Mouse (Mus musculus) urinary bladder, adult 18-20 months (tissue): Measurements from ENCODE around the gene Trarg1.
"Not testable (repeated sequence)": the region's sequence is repeated elsewhere in the genome, so short reads cannot be mapped to it uniquely, and the experiment has no call there.

Experiments
- DNase-seq, 2 experiments: peaks; one replicate each; pipeline ENCODE4 v3.0.0; 2022; ENCODE audit warnings: low spot score in 2 of 2, mixed read lengths in 2 of 2

Gene Trarg1

DNA sequence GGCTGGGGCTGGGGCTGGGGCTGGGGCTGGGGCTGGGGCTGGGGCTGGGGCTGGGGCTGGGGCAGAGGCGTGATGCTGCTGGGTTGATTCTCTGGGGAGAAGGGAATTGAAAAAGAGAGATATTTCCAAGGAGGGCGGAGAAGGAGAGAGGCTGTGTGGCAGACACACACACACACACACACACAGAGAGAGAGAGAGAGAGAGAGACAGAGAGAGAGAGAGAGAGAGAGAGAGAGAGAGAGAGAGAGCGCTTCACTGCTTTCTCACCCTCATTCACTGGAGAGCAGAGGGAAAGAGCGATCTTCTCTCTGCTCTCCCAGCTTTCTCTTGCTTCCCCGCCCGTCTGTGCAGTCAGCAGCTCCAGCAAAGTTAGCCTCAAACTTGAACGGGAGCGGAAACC, at the start of gene Trarg1:
Gene Trarg1, plus strand, starts transcription at position 301 of the 400 bp plus-strand sequence.
- not testable (repeated sequence) for DNase-seq

GRCm38 (mm10) chr11:76630023-76630422, 49.6 kb upstream of the Trarg1 start:
- no peak for DNase-seq

- DNase-seq, result no peak
Observed at GRCm38 (mm10) chr11:76630487-76630886, 49.1 kb upstream of the Trarg1 start.

DNA sequence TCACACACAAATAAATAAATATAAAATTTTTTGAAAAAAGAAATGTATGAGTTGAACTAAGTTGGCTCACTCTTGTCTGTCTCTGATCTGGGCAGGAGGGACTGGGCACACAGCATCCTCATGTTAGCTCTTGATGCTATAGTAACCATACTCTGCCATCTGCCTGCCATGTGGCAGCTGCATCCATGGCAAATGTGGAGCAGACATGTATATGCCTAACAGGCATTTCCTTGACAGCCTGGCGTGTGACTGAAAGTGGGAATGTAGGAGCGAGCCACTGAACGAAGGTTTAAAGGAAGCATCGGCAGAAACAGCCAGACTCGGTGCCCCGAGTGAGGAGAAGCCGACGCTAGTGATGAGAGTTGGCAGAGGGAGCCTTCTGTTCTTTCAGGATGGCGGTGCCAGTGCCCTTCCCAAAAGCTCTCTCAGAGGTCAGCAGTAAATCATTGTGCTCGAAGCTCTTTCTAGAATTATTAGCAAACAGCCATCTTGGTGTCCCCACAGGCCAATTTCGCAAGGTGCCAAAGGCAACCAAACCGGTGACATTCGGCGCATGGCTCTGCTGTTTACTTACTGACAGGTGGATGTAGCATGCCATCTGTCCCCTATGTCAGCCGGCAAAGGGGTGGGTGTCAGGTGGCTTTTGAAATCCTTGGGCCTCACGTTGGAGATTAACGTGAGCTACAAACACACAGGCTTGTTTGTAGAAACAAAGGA, 40.2 kb upstream of the Trarg1 start:
- no peak for DNase-seq

DNA sequence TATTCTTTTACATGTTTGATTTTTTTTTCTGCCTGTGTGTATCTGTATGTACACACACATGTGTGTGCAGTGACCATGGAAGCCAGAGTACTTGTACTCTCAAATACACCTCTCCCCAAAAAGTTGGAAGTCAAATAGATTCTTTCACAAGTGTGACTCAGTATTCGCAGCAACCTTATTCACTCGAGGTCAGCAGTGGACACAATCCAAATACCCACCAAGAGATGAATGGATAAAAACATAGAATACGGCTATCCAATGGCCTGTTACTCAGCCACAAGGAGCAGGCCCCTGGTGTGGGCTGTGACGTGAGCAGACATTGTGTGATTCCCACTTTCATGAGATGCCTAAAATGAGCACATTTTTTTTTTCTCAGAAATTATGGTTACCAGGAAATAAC, 39.4 kb upstream of the Trarg1 start:
- DNase-seq, result no peak

DNA sequence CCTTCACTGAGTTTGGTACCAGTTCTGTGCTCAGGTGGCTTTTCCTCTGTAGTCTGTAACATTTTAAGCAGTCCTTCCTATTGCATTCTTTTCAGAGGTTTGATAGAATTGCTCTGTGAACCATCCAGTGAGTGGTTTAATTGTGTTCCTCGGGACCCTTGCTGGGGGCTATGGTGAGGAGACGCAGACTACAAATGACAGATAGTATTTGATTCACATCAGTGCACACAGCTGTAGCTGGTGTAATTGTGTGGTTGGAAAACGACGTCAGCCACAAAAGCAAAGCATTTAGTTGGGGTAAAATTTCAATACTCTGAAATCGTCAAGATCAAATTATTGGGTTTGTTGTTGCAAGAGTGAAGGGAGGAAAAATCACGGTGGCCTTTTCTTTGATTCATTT, 35.4 kb upstream of the Trarg1 start:
- no peak for DNase-seq

DNA sequence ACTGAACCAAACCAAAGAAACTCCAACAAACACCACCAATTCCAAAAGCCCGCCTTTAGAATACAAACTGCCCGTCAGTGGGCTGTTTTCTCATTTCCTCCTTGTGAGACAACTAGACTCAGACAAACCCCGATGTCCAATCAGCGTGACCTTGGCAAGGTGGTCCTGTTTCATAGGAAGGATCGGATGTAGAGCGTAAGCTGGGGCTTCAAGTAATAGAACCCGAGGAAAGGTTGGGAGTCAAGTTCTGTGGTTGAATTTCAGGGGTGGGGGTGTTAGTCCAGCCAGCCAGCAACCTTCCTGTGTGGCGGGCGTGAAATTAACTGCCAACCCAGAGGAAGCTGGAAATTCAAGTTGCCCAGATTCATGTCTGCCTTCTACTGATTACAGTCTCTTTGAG, 34.6 kb upstream of the Trarg1 start:
- DNase-seq, result no peak

GRCm38 (mm10) chr11:76645955-76646354, 33.7 kb upstream of the Trarg1 start:
- DNase-seq, result peak; percentile 64 to 86

DNA sequence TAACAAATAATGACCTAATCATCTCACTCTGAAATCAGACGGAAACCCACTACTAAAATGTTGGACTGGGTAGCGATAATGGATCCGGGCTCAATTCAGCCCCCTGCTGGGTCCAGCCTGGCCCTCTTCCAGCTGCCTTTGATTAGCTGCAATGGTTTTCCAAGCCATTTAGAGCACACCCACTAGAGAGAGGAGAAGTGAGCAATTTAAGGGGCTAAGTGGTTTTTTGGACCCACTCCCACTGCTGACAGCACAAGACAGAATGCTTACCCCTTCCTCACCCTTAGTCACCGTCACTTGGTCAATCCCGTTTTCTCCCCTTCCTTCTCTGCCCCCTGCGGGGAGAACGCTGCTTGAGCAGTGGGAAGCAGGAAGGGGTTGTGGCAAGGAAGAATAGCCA, 32.5 kb upstream of the Trarg1 start:
- DNase-seq, result no peak

- DNase-seq, result peak; percentile 39 to 64
Observed at GRCm38 (mm10) chr11:76647500-76647899, 32.1 kb upstream of the Trarg1 start.

- no peak for DNase-seq
Observed at GRCm38 (mm10) chr11:76650862-76651560, 28.6 kb upstream of the Trarg1 start.

DNA sequence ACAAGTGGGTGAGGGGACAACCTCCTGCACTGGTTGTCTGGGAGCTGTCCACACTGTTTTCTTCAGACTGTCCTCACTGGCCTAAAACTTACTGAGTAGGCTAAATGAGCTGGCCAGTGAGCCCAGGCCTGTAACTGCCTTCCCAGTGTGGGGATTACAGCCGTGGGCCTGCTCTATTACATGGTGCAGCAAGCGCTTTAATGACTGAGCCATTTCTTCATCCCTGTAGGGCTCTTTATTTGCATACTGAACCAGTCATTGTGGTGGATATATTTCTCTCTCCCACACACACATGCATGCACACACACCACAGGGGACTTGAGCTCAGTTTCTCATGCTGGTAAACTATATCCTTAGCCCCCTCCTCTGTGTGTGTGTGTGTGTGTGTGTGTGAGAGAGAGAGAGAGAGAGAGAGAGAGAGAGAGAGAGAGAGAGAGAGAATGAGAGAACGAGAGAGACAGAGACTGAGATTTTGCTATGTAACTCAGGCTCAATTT, 26.7 kb upstream of the Trarg1 start:
- DNase-seq, result no peak

DNA sequence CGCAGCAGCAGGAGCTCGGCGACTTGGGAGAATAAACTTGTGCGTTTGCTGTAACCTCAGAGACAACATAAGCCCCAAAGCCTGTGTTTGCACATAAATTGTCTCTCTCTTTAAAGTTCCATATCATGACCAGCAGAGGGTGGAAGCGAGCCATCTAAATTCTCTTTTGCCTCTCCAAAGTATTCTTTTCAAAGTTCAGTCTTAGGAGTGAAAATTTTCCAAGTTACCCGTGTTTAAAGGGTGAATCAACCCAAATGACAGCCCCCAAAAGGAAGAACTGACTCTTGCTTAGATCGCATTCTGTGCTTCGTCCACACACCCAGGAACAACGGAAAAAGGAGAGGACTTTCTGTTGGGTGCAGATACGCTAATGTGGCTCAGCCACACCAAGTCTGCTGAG, 24.5 kb upstream of the Trarg1 start:
- peak in 1 of 2 experiments; percentile 25 for DNase-seq

DNA sequence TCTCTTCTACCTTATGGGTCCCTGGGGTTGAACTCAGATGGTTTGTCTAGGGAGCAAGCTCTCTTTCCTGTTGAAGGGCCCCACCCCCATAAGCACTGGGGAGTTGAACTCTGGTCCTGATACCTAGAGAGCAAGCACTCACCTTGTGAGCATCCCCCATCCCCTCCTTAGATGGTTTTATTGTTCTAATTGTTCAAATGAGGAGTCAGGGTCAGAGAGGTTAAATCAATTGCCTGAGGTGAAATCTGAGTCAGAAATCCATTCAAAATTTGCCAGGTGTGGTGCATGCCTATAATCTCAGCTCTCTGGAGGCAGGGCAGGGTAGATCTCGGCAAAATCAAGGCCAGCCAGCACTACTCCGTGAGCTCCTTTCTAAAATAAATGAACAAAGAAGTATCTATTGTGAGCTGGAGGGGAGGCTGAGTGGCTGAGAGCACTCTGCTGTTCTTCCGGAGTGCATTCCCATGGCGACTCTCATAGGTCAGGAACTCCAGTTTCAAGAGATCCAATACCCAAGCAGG, 22.1 kb upstream of the Trarg1 start:
- no peak for DNase-seq

DNA sequence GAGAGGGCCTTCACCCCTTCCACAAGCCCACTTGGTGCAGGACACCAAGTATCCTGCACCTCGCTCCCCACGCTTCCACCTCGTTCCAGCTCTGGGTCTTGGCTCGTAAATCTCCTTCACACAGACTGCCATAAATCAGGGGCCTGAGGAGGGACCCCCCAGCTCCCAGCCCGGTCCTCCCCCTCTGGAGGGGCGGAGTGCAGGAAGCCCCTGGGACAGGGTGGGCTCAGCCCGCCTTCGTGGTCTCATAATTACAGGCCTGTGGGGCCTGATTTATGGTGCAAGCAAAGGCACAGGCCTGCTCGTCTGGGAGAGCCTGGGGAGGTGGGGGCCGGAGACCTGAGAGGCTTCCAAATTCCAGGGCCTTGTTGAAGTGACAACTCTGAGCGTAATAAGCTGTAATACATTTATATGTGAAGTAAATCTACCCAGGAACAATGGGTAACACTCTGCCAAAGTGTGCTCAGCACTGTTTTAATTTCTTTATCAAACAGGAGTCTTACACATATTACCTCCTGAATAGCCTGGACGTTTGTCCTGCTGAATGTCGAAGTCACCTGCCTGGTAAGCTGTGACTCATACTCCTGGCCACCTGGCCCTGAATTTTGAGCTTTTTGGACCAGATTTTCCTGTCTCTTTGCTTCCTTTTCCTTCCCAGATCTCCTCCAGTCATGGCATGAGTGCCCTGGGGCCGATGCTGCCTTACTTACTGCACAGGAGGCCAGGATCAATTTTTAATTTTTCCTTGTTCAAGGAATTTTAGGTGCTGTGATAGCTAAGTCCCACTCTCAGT, 20.3 kb upstream of the Trarg1 start:
- DNase-seq, result no peak

DNA sequence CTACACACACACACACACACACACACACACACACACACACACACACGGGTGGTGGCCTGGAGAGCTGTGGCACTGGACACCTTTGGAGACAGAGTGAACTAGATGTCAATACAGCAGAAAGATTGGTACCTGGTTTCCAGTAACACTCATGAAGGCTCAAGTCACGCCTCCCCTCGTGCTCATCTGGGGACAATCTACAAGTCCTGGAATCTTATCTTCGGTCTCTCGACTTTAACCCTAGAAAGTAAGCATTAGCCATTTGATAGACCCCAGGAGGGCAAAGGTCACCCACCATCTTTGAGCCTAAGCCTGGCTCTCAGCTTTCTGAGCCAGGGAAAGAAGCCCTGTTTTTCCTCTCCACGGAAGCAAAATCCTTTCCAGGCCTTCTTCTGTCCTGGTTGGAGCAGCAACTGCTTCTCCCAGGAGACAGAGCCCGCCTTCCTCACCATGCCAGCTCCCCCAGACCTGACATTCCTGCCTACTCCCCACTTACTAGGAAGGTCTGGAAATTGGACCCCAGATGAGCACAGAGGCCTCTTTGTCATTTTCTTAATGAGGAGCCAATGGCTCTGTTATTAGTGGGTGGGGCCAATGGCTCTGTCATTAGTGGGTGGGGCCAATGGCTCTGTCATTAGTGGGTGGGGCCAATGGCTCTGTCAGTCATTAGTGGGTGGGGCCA, 17.7 kb upstream of the Trarg1 start:
- DNase-seq, result no peak

- no peak for DNase-seq
Observed at GRCm38 (mm10) chr11:76666002-76666649, 13.5 kb upstream of the Trarg1 start.

GRCm38 (mm10) chr11:76667807-76668206, 11.8 kb upstream of the Trarg1 start:
- DNase-seq, result no peak

GRCm38 (mm10) chr11:76671871-76672475, 7.6 kb upstream of the Trarg1 start, which contains the start of gene Bhlha9:
TSS of gene Bhlha9 (plus strand) at chr11:76672470.
- DNase-seq, result no peak

- peak in 1 of 2 experiments; percentile 5 for DNase-seq
Observed at GRCm38 (mm10) chr11:76672561-76673384, 6.8 kb upstream of the Trarg1 start.
